Mouse (Mus musculus) frontal cortex, postnatal 10 days (tissue): ENCODE data around the gene Rnf157.
"Not testable (repeated sequence)": the region's sequence is repeated elsewhere in the genome, so short reads cannot be mapped to it uniquely, and the experiment has no call there.

Source experiments
- DNase-seq, 2 experiments: peaks; one replicate each; pipeline ENCODE4 v3.0.0; 2022; ENCODE audit warnings: low spot score in 2 of 2, mixed read lengths in 1 of 2

Rnf157 gene

DNA sequence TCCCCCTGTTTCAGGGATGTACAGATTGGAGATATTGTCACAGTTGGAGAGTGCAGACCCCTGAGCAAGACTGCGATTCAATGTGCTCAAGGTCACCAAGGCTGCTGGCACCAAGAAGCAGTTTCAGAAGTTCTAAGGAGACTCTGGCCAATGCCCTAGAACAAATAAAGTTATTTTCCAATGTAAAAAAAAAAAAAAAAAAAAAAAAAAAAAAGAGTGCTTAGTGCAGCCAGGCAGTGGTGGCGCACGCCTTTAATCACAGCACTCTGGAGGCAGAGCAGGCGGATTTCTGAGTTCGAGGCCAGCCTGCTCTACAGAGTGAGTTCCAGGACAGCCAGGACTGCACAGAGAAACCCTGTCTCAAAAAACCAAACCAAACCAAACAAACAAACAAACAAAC is 29.8 kb downstream of the Rnf157 start:
- not testable (repeated sequence) for DNase-seq

DNA sequence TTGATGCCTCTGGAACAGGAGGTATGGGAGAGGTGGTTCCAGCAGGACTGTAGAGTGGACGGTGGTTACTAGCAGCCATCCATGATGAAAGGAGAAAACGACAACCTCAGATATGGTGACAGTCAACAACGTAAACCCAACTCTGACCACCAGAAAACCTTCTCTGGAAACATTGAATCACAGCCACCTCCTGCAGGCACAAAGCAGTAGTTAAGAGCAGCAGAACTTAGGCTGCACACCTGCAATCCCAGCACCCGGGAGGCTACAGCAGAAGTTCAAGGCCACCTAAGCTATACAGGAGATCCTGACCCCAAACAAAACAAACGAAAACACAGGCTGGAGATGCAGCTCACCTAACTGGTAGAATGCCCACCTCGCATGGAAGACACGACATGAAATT is 32.1 kb downstream of the Rnf157 start:
- DNase-seq, result no peak

DNA sequence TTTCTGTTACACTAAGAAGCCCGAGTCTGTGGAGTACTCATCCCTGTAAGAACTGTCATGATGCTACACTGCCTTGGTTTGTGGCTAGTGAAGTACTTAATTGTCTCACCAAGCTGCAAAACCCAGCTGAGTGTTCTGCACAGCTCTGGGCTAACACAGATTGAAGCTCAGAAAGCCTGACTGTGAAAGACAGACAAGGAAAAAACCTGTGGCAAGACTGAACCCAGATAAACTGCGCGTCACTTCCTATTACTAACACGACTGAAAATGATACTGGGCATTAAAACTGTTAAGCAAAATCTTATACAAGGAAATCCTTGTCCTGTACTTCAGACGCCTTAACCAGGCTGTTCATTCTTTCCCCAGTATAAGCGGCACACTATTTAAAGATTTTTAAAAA is 33.3 kb downstream of the Rnf157 start:
- DNase-seq, result no peak

DNA sequence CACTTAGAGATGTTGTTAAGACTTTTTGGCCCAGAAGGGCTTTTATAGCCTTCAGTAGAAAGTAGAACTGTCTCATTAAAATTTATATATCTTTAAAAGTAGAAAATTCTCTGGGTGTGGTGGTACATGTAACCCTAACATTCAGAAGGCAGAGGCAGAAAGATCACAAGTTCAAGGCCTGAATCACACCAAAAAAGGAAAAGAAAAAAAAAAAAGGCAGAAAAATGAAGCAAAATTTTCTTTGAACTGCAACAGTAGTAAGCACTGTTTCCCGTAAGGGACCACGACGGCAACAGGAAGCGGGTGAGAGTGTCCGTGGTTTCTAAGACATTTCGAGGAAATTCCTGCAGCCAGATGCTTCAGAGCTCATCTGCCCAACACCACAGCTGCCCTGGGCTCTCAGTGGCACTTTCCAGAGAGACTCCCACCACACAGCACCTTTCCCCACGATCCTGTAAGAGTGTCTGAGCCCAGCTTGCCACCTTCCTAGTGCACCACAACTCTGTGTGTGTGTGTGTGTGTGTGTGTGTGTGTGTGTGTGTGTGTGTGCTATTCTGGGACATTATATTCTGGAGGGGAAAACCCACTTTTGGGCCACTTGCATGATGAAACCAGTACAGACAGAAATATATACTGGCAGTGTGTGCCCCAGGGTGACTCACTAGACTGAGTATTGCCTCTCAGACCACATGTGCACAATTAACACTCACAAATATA is 35.7 kb downstream of the Rnf157 start:
- no peak for DNase-seq

DNA sequence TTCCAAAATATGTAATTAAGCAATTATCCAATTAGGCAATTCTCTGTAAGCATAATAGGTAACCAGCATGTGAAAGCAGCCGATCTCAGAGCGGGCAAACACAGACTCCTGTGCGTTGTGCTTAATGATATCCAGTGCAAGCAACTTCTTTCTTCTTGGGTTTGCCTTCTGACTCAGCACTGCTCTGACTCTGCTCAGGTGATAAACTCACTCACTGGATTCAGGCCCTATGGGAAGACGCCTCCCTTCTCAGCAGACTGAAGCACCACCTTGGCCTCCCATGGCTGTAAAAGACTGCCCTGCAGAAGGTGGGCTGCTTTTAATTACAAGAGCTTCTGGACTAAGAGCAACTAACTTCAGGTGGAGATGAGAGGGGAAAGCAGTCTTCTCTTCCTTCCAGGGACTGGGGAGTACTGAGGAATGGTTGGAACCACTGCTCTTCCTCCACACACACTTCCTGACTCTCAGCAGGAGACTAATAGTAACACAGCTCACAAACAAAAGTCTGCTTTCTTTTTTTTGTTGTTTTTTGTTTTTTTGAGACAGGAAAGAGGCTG is 40.9 kb downstream of the Rnf157 start:
- no peak for DNase-seq

DNA sequence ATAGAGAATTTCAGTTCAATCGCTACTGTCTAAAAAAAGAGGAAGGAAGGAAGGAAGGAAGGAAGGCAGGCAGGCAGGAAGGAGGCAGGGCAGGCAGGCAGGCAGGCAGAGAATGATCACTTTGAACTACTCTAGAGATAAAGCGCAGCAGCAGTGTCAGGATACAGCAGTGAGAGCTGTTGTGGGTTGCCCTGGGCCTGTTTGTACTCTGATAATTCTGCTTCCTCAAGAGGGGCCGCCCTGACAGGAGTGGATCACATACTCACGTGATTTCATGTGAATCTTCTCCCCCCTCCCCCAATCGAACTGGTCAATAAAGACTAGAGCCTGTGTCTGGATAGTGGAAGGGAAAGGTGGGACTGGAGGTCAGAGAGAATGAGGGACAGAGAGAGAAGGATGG is 43.2 kb downstream of the Rnf157 start:
- DNase-seq, result no peak

DNA sequence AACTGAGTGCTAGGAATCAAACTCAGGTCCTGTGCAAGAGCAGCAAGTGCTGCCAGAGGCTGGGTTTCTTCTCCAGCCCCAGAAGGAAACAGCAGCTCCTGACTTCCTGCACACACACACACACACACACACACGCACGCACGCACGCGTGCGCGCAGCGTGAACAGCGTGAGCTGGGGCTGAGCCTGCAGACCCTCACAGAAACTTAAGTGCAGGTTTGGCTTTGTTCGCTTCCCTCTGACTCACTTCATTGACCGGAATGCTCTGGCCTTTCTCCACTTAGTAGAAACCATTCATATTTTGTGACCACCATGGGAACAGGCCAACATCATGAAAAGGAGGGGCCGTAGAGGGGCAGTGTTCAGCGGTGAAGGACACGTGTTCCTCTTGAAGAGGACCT is 43.8 kb downstream of the Rnf157 start:
- DNase-seq, result no peak

DNA sequence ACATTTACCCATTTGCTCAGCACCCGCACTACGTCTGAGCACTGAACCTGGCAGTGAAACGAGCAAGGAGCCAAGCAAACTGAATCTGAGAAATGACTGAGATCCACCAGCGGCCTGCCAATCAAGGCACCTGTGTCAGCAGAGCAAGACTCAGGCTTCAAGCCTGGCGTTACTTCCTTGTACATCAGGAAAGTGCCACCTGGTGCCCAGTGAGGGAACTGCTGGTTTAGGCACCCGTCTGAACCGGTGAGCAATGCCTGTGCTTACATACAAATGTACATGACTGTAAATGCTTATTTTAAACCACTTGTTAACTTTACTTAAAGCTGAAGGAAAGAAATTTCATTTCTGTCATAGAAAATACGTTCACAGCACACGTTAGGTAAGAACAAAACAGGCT is 44.7 kb downstream of the Rnf157 start:
- DNase-seq, result peak; percentile 56 to 71

DNA sequence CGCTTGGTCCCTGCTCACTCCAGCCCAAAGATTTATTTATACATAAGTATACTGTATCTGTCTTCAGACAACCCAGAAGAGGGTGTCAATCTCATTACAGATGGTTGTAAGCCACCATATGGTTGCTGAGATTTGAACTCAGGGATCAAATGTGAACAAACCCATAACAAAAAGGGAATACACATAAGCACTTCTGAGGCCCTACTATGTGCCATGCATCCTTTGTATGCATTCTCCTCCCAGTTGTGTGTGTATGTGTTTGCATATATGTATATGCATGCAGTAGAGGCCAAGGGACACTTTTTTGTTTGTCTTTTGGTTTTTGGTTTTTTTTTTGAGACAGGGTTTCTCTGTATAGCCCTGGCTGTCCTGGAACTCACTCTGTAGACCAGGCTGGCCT is 46.2 kb downstream of the Rnf157 start:
- DNase-seq, result no peak

DNA sequence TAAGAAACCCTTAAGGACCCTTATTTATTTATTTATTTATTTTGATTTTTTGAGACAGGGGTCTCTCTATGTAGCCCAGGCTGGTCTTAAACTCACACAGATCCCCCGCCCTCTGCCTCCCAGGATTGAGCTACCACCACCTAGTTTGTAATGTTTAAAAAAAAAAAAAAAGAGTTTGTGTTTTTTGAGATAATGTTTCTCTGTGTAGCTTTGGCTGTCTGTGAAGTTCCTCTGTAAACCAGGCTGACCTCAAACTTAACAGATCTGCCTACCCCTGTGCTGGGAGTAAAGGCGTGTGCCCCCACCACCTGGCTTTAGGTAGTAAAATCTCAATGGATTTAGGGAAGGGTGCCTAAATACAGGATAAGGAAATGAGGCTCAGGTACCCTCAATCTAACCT is 46.7 kb downstream of the Rnf157 start:
- no peak for DNase-seq

DNA sequence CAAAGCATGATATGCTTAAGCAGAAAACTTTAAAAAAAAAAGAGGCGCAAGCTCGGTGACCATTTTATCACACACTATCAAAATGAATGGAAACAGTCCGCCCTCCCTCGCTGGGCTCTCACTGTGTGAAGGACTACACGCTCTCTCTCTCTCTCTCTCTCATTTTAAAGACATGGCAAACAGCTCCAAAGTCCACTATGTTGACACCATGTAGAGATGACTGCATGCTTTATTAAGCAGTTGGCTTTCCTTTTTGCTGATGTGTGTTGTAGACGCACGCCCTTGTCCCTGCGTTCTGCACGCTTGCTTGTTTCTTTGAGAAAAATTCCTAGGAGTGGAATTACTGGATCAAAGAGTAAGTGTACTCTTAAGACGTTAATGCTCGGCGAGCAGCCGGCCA is 47.4 kb downstream of the Rnf157 start:
- no peak for DNase-seq

DNA sequence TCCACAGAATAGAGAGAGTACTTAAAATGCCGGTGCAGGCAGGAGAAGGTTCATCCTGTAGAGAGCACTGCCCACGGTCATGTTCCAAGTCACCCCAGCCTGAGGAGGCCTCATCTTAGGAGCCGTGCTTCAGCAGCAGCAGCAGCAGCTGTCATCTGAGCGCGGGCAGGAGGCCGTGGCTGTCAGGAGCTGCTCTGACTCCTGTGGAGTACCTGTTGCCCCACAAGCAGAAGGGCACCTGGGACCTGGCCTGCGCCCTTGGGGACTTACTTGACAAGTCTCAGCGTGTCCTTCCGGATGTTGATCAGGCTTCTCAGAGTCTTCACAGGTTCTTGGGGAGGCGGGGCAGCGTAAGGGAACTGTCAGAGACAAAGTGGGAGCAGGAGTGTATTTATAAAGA is 50.8 kb downstream of the Rnf157 start:
- no peak for DNase-seq

DNA sequence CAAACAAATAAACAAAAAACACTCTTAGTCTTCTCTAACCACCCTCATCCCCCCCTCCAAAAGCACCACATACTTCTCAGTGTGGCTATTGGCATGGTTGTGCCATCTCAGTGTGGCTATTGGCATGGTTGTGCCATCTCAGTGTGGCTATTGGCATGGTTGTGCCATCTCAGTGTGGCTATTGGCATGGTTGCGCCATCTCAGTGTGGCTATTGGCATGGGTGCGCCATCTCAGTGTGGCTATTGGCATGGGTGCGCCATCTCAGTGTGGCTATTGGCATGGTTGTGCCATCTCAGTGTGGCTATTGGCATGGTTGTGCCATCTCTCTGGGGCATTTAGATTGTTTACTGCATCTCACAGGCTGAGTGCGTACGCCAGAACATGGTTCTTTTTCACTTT is 51.9 kb downstream of the Rnf157 start:
- not testable (repeated sequence) for DNase-seq

DNA sequence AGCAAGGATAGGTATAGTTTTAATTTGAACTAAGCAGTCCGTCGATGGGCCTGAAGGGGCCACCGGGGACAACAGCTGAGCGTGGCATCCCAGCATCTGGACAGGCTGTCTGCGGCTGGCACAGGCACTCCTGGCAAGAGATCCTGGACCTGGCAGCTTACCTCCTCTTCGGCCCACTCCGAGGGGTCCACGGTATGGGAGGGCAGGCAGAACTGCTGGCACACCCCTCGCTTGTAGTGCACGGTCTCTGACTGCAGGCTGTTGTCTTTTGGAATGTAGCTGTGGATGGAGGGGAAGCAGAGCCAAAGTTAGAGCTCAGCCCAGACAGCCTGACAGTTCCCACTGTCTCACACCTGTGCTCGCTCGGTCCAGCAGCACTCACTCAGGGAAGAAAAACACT is 53.2 kb downstream of the Rnf157 start:
- no peak for DNase-seq

DNA sequence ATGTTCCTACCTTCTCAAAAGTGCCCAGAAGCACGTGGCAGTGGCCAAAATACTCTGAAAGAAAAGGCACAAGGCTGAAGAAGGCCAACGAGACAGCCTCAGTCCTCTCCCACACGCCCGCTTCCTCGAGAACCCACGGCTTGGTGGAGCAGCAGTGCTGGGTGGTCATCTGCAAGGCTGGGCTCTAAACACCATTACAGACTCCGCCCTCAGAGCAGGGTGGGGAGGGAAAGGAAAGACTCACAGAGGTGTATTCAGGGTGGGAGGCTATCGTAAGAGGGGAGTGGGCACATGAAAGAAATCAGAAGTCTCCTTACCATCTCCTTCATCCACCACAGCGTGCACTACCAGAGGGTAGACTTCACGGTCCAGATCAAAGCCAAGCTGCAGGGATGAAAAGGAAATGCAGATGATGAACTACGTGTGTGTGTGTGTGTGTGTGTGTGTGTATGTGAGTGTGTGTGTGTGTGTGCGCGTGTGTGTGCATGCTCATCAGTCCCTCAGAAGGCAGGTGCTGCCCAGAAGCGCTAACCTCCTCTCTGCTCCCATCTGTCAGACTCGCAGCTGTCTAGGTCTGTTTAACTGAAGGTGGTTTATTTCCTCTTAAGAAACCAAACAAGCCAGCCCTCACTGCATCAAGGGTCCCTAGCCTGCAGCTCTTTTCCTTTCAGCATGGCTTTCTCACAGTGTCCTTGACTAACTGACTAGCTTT is 53.8 kb downstream of the Rnf157 start:
- DNase-seq, result no peak

DNA sequence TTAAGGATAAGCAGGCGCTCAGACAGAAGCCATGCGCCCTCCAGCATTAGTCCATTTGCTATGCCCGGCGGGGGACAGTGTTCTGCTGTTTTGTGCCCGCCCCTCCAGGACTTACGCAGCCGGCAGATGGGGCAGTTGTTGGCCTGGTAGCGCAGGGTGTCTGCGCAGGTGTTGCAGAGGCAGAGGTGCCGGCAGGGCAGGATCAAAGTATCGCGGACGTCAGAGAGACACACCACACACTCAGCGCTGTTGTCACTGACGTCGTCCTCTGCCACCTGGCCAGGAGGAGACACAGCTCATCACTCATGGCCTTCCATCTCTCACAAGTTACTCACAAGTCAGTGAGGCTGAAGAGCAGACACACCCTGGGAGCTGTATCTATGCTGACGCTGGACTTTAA is 58.3 kb downstream of the Rnf157 start:
- DNase-seq, result no peak

DNA sequence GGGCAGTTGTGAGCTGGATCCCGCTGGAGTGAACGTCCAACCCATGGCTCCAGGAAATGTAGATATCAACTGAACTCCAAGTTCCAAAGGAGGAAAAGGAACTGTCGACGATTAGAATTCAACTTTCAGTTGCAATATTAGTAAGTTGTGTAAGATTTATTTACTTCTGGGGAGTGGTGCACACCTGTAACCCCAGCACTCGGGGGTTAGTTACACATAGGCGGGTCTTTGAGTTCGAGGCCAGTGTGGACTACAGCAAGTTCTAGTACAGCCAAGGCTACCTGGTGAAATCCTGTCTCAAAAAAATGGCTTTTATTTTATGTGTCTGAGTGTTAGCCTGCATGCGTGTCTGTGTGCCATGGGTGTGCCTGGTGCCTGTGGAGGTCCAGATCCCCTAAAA is 59.3 kb downstream of the Rnf157 start:
- DNase-seq, result no peak

DNA sequence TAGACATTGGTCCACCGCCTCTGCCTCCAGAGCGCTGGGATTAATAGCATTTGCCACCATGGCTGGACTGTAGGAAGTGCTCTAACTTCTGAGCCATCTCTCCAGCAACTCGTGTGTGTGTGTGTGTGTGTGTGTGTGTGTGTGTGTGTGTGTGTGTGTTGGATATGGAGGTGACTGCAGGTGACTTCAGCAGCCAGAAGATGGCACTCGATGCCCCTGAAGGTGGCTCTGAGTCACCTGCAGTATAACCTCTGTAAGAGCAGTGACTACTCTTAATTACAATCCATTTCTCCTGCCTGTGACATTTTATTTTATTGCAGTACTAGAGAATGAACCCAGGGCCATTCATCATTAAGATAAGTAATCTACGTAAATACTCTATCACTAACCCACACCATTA is 61.5 kb downstream of the Rnf157 start:
- no peak for DNase-seq

DNA sequence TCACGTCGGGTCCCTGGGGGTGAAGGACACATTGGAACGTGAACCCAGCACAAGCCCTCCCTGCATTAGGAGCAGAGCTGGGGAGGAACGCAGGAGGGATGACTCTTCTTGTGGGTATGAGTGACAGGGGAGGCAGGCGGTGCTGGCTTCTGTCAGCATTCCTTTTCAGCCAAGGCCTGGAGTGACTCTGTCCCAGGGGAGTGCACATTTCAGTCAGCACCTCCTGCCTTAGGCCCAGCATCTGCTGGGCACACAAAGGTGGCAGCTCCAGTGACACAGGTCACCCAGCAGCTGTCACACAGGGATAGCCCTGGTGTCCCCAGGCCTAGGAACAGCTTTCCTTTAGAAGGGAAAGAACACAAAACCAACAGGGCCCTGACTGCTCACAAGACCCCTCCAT is 64.9 kb downstream of the Rnf157 start:
- no peak for DNase-seq

DNA sequence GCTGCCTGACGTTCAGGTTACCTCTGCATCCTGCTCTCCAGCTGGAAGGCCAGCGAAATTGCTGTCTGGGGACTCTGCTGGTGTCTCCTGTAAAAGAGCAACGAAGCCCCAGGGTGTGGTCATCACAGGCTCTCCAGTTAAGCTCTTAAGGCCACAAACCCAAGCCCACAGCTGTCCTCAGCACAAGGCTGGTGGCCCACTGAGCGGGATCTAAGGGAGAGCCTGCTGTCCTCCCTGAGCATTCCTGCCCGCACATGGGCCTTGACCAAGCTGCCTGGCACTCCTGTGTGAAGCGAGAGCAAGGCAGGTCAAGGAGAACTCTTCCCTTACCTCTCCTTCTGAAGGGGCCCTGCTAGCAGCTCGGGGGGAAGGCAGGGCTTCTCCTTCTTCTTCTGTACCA is 65.8 kb downstream of the Rnf157 start:
- no peak for DNase-seq

DNA sequence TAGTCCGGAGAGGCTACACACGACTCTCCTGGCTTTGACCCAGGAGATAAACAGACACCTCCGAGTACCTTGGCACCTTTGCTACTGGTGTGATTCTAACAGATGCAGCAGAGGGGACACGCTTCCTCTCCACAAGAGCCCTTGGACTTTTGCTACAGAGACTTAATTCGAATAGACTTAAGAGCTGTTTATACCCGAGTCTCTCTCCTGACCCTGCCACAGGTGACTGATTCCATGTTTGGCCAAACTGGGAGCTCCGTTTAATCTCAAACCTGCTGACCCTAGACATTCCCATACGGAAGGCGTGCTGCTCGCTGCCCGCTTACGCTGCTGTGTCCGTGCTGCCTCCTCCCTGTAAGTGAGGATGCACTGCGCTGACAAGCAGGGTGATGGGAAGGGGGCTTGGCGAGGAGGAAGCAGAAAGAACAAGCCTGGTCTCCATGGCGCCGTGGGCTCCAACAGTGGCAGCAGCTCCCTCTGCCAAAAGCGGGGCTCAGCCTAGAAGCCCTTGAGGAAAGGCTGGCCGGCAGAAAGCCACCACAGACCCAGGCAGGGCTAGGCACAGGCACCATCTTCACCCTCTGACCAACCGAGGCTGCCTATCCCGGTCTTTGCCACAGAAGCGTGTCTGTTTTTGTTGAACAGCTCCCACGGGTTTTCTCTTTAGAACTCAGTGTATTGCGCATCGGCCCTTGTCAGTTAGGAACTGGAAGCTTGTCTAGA is 70.6 kb downstream of the Rnf157 start:
- DNase-seq, result no peak

DNA sequence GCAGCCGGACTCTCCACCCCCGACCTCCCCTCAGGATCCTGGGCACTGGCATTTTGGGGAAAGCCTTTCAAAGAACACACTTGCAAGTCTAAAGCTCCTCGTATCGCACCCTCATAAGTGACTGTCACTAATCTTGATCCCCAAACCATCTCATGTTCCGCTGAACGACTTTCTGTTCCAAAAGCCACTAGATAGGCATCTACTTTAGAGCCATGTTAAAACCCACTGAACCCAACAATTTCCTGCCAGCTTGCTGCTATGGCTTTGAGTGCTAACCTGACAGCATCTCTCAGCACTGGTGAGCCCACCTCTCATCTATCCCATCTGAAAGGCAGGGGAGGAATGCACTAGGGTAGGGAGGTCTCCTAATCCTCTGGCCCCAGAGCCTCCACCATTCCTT is 75.3 kb downstream of the Rnf157 start:
- DNase-seq, result no peak

DNA sequence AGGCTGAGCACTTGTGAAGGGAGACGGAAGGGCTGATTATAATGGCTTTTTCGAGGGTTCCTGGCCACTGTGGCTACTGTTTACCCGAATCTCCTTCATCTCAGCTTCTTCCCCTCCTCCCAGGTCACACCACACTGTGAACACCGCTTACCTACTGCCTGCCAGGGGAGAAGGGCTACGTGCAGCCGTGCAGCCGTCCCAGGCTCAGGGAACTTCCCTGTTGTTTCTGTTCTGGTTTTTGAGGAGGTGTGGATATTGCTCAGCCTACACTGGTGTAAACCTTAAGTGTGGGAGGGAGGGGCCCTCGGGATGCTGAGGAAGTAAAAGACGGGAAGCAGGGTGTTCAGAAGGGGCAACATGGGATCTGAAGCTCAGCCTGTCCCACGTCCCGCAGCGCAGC is 75.8 kb downstream of the Rnf157 start:
- no peak for DNase-seq
